Mouse (Mus musculus) liver, embryonic 14.5 days (tissue): Measurements from ENCODE around the gene Lrrc42. TPM values are rescaled to one million over a fixed set of nuclear protein-coding genes. Genes with fewer than 3 reads are reported as not detected.

Source experiments
- ATAC-seq: fragments of 200-750 bp; cut with Nextera tagmentation; 2 replicates; pipeline ENCODE4 v1.8.0; 2017; ENCODE audit warnings: moderate number of reproducible peaks, mild to moderate bottlenecking, moderate library complexity; ENCODE audit not compliant: insufficient read depth
- DNase-seq, 3 experiments: peaks; one replicate each; pipeline ENCODE4 v3.0.0-alpha.2; 2012 to 2013; ENCODE audit warnings: low read depth in 3 of 3, low spot score in 3 of 3
- H3K27ac ChIP-seq: fragments of 300-500 bp; sonication (generic); 2 replicates; pipeline ENCODE4 v1.5.1; 2014; ENCODE audit warnings: moderate library complexity, mild to moderate bottlenecking, control low read depth, inconsistent platforms
- H3K27me3 ChIP-seq: fragments of 300-500 bp; sonication (generic); 2 replicates; pipeline ENCODE4 v1.6.1; 2014; ENCODE audit warnings: mild to moderate bottlenecking, low read length, moderate library complexity; ENCODE audit not compliant: control insufficient read depth, insufficient read depth
- H3K36me3 ChIP-seq: fragments of 300-500 bp; sonication (generic); replicated peaks from 2 replicates; pipeline ENCODE4 v1.6.1; 2014; ENCODE audit warnings: low read depth; ENCODE audit not compliant: control insufficient read depth, insufficient read depth
- H3K4me1 ChIP-seq, 2 experiments: fragments of 200-500 bp in 1 of 2; fragments of 300-500 bp in 1 of 2; sonication (generic) in 1 of 2; replicated peaks; 2 replicates each; pipeline ENCODE4 v1.6.1; 2012 to 2014; ENCODE audit warnings: antibody characterized with exemption in 1 of 2, inconsistent platforms in 1 of 2, low read length in 1 of 2; ENCODE audit not compliant: control insufficient read depth in 2 of 2, insufficient read depth in 2 of 2
- H3K4me2 ChIP-seq: fragments of 300-500 bp; sonication (generic); 2 replicates; pipeline ENCODE4 v1.6.1; 2014; ENCODE audit warnings: low read depth, mild to moderate bottlenecking, control low read depth, moderate library complexity
- H3K4me3 ChIP-seq, 2 experiments: fragments of 200-500 bp in 1 of 2; fragments of 300-500 bp in 1 of 2; sonication (generic) in 1 of 2; 2 replicates each; pipeline ENCODE4 v1.5.1; 2012 to 2014; ENCODE audit warnings: low read depth in 2 of 2, low read length in 2 of 2, mild to moderate bottlenecking in 2 of 2, control low read depth in 1 of 2, inconsistent platforms in 1 of 2, moderate library complexity in 1 of 2; ENCODE audit not compliant: insufficient read depth in 1 of 2
- H3K9ac ChIP-seq: fragments of 300-500 bp; sonication (generic); replicated peaks from 2 replicates; pipeline ENCODE4 v1.6.1; 2014; ENCODE audit warnings: mild to moderate bottlenecking, control low read depth, moderate library complexity
- H3K9me3 ChIP-seq: fragments of 300-500 bp; sonication (generic); 2 replicates; pipeline ENCODE4 v1.6.1; 2016; ENCODE audit warnings: low read length, mixed read lengths; ENCODE audit not compliant: control insufficient read depth
- CTCF ChIP-seq: IDR thresholded peaks from 2 replicates; pipeline ENCODE4 v1.5.1; 2016; ENCODE audit warnings: antibody characterized with exemption, low read depth, control low read depth
- EP300 ChIP-seq: IDR thresholded peaks from 2 replicates; pipeline ENCODE4 v1.6.1; 2016; ENCODE audit warnings: antibody characterized with exemption, low read depth
- whole genome bisulfite sequencing: fragments of 180-500 bp; shearing (Covaris S2); extraction: QIAGEN DNeasy Blood & Tissue Kit; methylation state at CpG from one replicate; pipeline ENCODE4 v1.1.7; 2014; ENCODE audit not compliant: insufficient replicate concordance; 5-methylcytosine and 5-hydroxymethylcytosine counted together
- polyA plus RNA-seq, 2 experiments: library from polyadenylated mRNA; depleted of rRNA in 1 of 2; stranded (reverse) in 1 of 2; unstranded in 1 of 2; fragments of >200 nt; fragmentation: Nextera tagmentation in 1 of 2; extraction: Ambion mirVana in 1 of 2; gene quantifications; 2 replicates each; pipeline versions ENCODE4 v1.2.1 to v1.2.3; 2012 to 2014

Lrrc42 gene
- polyA plus RNA-seq, 2 experiments, result 7.6 to 11.1 TPM

GRCm38 (mm10) chr4:107198072-107198471 is 55.3 kb downstream of the Lrrc42 start:
- DNase-seq (no peak), ATAC-seq (no peak)
- H3K27me3 ChIP-seq, result no peaks in the 10 kb centered on the region
- peaks cover 67% of the 10 kb centered on the region for H3K36me3 ChIP-seq
- H3K4me3 ChIP-seq, result no peak overlapping the region
- 89% methylated on average over 5 of the region's 5 CpGs for WGBS
- no peaks in the 10 kb centered on the region for H3K4me1 ChIP-seq
- H3K9ac ChIP-seq, result no peak overlapping the region
- TF ChIP-seq EP300 (no peak), CTCF (no peak)
- H3K9me3 ChIP-seq, result no peaks in the 10 kb centered on the region
- no peak overlapping the region for H3K4me2 ChIP-seq
- H3K27ac ChIP-seq, result no peak overlapping the region

GRCm38 (mm10) chr4:107196454-107196853 is 56.9 kb downstream of the Lrrc42 start:
- Histone ChIP-seq H3K9me3 (no peaks in the 10 kb centered on the region), H3K36me3 (peaks cover 63% of the 10 kb centered on the region), H3K27ac (no peak overlapping the region), H3K4me2 (no peak overlapping the region), H3K4me1 (no peaks in the 10 kb centered on the region), H3K27me3 (no peaks in the 10 kb centered on the region), H3K9ac (no peak overlapping the region), H3K4me3 (no peak overlapping the region)
- WGBS, result 86% methylated on average over 2 of the region's 2 CpGs
- ATAC-seq (no peak), DNase-seq (no peak)
- no peak for TF ChIP-seq CTCF
- TF ChIP-seq EP300, result no peak

GRCm38 (mm10) chr4:107193841-107194240 is 59.5 kb downstream of the Lrrc42 start:
- 85% methylated on average over 3 of the region's 3 CpGs for WGBS
- DNase-seq, result no peak
- no peak for ATAC-seq
- no peaks in the 10 kb centered on the region for H3K27me3 ChIP-seq
- TF ChIP-seq CTCF, result no peak
- TF ChIP-seq EP300, result no peak
- H3K36me3 ChIP-seq, result peaks cover 61% of the 10 kb centered on the region
- no peaks in the 10 kb centered on the region for H3K4me1 ChIP-seq
- no peak overlapping the region for H3K4me2 ChIP-seq
- H3K27ac ChIP-seq, result no peak overlapping the region
- H3K4me3 ChIP-seq, result no peak overlapping the region
- H3K9ac ChIP-seq, result no peak overlapping the region
- no peaks in the 10 kb centered on the region for H3K9me3 ChIP-seq

GRCm38 (mm10) chr4:107185703-107186102 is 67.6 kb downstream of the Lrrc42 start:
- Histone ChIP-seq H3K9ac (no peak overlapping the region), H3K4me2 (no peak overlapping the region), H3K4me1 (peaks cover 19 to 21% of the 10 kb centered on the region in 2 experiments), H3K36me3 (peaks cover 38% of the 10 kb centered on the region), H3K27ac (no peak overlapping the region), H3K27me3 (no peaks in the 10 kb centered on the region), H3K4me3 (no peak overlapping the region), H3K9me3 (no peaks in the 10 kb centered on the region)
- WGBS, result 90% methylated on average over 3 of the region's 3 CpGs
- DNase-seq, result no peak
- TF ChIP-seq EP300 (no peak), CTCF (no peak)
- no peak for ATAC-seq

Other genes with a start within 250 kb of the Lrrc42 start
- gene Mrpl37, start 186.7 kb downstream of the Lrrc42 start, polyA plus RNA-seq (2012; rRNA removed), result 36.4 and 38.8 TPM in 2 replicates
- 57.9 and 65.4 TPM in 2 replicates for gene Mrpl37, start 186.7 kb downstream of the Lrrc42 start, polyA plus RNA-seq (2014; fragmentation: Nextera tagmentation; extraction: Ambion mirVana)
- 1.7 and 1.9 TPM in 2 replicates for gene Cyb5rl, start 186.5 kb downstream of the Lrrc42 start, polyA plus RNA-seq (2012; rRNA removed)
- gene Cyb5rl, start 186.5 kb downstream of the Lrrc42 start, polyA plus RNA-seq (2014; fragmentation: Nextera tagmentation; extraction: Ambion mirVana), result 1.2 and 2.0 TPM in 2 replicates
- gene Cdcp2, start 156.6 kb downstream of the Lrrc42 start, polyA plus RNA-seq (2012; rRNA removed), result not detected in 2 replicates
- gene Cdcp2, start 156.6 kb downstream of the Lrrc42 start, polyA plus RNA-seq (2014; fragmentation: Nextera tagmentation; extraction: Ambion mirVana), result not detected in 2 replicates
- 51.3 and 53.7 TPM in 2 replicates for gene Tmem59, start 75.1 kb downstream of the Lrrc42 start, polyA plus RNA-seq (2012; rRNA removed)
- 129 and 144 TPM in 2 replicates for gene Tmem59, start 75.1 kb downstream of the Lrrc42 start, polyA plus RNA-seq (2014; fragmentation: Nextera tagmentation; extraction: Ambion mirVana)
- gene Tceanc2, start 74.4 kb downstream of the Lrrc42 start, polyA plus RNA-seq (2012; rRNA removed), result 3.3 and 5.5 TPM in 2 replicates
- gene Tceanc2, start 74.4 kb downstream of the Lrrc42 start, polyA plus RNA-seq (2014; fragmentation: Nextera tagmentation; extraction: Ambion mirVana), result 11.3 and 24.2 TPM in 2 replicates
- gene Ldlrad1, start 44.4 kb downstream of the Lrrc42 start, polyA plus RNA-seq (2012; rRNA removed), result not detected in 2 replicates
- not detected in 2 replicates for gene Ldlrad1, start 44.4 kb downstream of the Lrrc42 start, polyA plus RNA-seq (2014; fragmentation: Nextera tagmentation; extraction: Ambion mirVana)
- 2.2 and 3.6 TPM in 2 replicates for gene Hspb11, start 61 bp upstream of the Lrrc42 start, polyA plus RNA-seq (2012; rRNA removed)
- 7.8 and 8.2 TPM in 2 replicates for gene Hspb11, start 61 bp upstream of the Lrrc42 start, polyA plus RNA-seq (2014; fragmentation: Nextera tagmentation; extraction: Ambion mirVana)
- gene Dio1, start 53.6 kb upstream of the Lrrc42 start, polyA plus RNA-seq (2012; rRNA removed), result 0.03 TPM in 1 of 2 replicates, not detected in the other
- not detected in 2 replicates for gene Dio1, start 53.6 kb upstream of the Lrrc42 start, polyA plus RNA-seq (2014; fragmentation: Nextera tagmentation; extraction: Ambion mirVana)
- 11.9 and 12.7 TPM in 2 replicates for gene Yipf1, start 60.8 kb upstream of the Lrrc42 start, polyA plus RNA-seq (2012; rRNA removed)
- 23.0 and 27.3 TPM in 2 replicates for gene Yipf1, start 60.8 kb upstream of the Lrrc42 start, polyA plus RNA-seq (2014; fragmentation: Nextera tagmentation; extraction: Ambion mirVana)
- gene Ndc1, start 114.3 kb upstream of the Lrrc42 start, polyA plus RNA-seq (2012; rRNA removed), result 8.7 and 9.6 TPM in 2 replicates
- gene Ndc1, start 114.3 kb upstream of the Lrrc42 start, polyA plus RNA-seq (2014; fragmentation: Nextera tagmentation; extraction: Ambion mirVana), result 17.2 and 21.2 TPM in 2 replicates
- 0.17 and 0.35 TPM in 2 replicates for gene Glis1, start 181.1 kb upstream of the Lrrc42 start, polyA plus RNA-seq (2012; rRNA removed)
- gene Glis1, start 181.1 kb upstream of the Lrrc42 start, polyA plus RNA-seq (2014; fragmentation: Nextera tagmentation; extraction: Ambion mirVana), result 0.10 and 0.40 TPM in 2 replicates